Mouse (Mus musculus) adrenal gland, postnatal 0 days (tissue): ENCODE results near the gene Gm3676. TPM values are rescaled to one million over a fixed set of nuclear protein-coding genes. Genes with fewer than 3 reads are reported as not detected.

Experiments used
- polyA plus RNA-seq: library from polyadenylated mRNA; unstranded; fragments of >200 nt; fragmentation: Nextera tagmentation; extraction: Ambion mirVana; gene quantifications from 2 replicates; pipeline ENCODE4 v1.2.1, GENCODE M21; 2015

Gene Gm3676
- not detected in 2 replicates for polyA plus RNA-seq

DNA sequence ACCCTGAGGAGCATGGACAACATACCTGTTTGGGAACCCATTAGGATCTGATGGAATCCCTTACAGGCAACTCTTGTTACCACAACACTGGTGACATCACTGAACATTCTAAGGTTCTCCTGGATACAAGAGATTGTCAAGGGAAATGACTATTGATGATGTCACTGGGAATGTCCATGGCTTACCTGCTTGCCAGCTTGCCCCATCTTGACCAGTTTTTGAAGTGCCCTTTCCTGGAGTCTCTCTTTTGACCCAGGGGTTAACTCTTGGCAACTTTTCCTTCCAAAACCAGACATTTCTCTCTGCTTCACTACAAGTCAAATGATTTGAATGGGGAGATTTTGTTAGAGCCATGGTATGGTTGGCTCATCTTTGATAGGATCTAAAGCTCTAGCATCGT lies at the start of gene Gm3676:
TSS of gene Gm3676 (minus strand) at position 101 of the 400 bp plus-strand sequence.

DNA sequence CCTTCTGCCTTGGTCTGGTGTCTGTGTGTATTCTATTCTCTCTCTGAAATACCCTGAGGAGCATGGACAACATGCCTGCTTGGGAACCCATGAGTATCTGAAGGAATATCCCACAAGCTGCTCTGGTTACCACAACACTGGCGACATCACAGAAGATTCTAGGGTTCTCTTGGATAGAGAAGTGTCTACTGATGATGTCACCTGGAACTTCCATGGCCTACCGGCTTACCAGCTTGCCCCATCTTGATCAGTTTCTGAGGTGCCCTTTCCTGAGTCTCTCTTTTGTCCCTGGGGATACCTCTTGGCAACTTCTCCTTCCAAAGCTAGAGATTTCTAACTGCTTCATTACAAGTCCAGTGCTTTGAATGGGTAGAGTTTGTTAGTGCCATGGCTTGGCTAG lies 21.8 kb downstream of the Gm3676 start, which contains the start of gene Gm3072:
TSS of gene Gm3072 (minus strand) at position 101 of the 400 bp plus-strand sequence.

Other genes starting within 250 kb of the Gm3676 start
- not detected in 2 replicates for gene Gm6482, start 238.2 kb downstream of the Gm3676 start, polyA plus RNA-seq
- not detected in 2 replicates for gene Gm7954, start 193.0 kb downstream of the Gm3676 start, polyA plus RNA-seq
- gene Gm3486, start 157.0 kb downstream of the Gm3676 start, polyA plus RNA-seq: not detected in 2 replicates
- gene Gm7970, start 90.9 kb downstream of the Gm3676 start, polyA plus RNA-seq: not detected in 2 replicates
- not detected in 2 replicates for gene 1700049E17Rik2, start 73.3 kb downstream of the Gm3676 start, polyA plus RNA-seq
- not detected in 2 replicates for gene Gm3072, start 21.9 kb downstream of the Gm3676 start, polyA plus RNA-seq
- gene Gm8068, start 55.4 kb upstream of the Gm3676 start, polyA plus RNA-seq: not detected in 2 replicates
- gene Gm7929, start 104.1 kb upstream of the Gm3676 start, polyA plus RNA-seq: not detected in 2 replicates
- gene Gm47189, start 126.0 kb upstream of the Gm3676 start, polyA plus RNA-seq: not detected in 2 replicates